Mouse (Mus musculus): Measurements from ENCODE around the gene Aox3. TPM values are rescaled to one million over a fixed set of nuclear protein-coding genes. Genes with fewer than 3 reads are reported as not detected.

Aox3 gene
- total and polyA plus RNA-seq, 3 experiments: 0.08 to 0.43 (median 0.14) TPM

DNA sequence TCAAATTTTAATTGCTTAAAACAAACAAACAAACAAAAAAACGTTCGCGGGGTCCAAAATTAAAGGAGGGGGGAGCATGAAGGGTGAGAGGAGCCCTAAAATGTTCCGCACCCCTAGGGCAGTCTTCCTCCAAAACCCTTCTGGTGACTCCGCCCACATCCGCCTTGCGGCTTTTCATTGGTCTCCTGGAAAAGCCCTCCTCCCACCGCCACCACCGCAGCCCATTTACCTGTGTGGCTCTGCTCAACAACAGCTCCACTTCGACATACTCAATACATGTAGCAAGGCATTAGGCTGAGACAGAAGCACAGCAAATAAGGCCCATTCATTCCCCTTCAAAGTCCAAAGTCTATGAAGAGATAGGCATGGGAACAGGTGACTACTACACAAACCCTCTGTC, 82.6 kb downstream of the Aox3 start:
- Histone ChIP-seq H3K36me3 (replicated peaks in 1 of 2; ENCODE audit: control insufficient read depth in 1 of 2, insufficient read depth in 1 of 2, low read length in 1 of 2) (no peaks in the 10 kb centered on the region), H3K79me2 (replicated peaks; ENCODE audit: control insufficient read depth, extremely low read depth, insufficient read depth, poor library complexity, severe bottlenecking) (no peaks in the 10 kb centered on the region), H3K27me3 (replicated peaks) (no peaks in the 10 kb centered on the region), H3K4me3 (replicated peaks in 1 of 3; ENCODE audit: low read depth in 2 of 3, low read length in 2 of 3, poor library complexity in 1 of 3) (peak overlapping the region in 1 of 3 experiments; percentile 3), H3K9ac (ENCODE audit: insufficient read depth, low read depth) (peak overlapping the region; percentile 61), H3K4me1 (ENCODE audit: control insufficient read depth in 1 of 2, insufficient read depth in 2 of 2) (peaks cover 26 to 52% of the 10 kb centered on the region in 2 experiments), H3K27ac (ENCODE audit: insufficient read depth, low read depth) (peak overlapping the region; percentile 59; the same call in 1 of the 2 replicates), H3K9me3 (replicated peaks; ENCODE audit: low read length) (no peaks in the 10 kb centered on the region), H3K4me2 (ENCODE audit: insufficient read depth, low read depth, poor library complexity, severe bottlenecking) (peak overlapping the region; percentile 95)
- dilution Hi-C loops (cut with MboI; ENCODE audit: extremely low pct_ligation_motif_present, extremely low pct_unique_long_range_greater_than_20kb, low sequenced_read_pairs) (no loop called here), in situ Hi-C loops (cut with MboI; ENCODE audit: low pct_ligation_motif_present, low pct_unique_long_range_greater_than_20kb, low sequenced_read_pairs) (no loop called here)
- TF ChIP-seq MAX (IDR thresholded peaks at IDR 0.05; ENCODE audit: low read length) (no peak), TBP (conservative IDR thresholded peaks at IDR 0.05; ENCODE audit: low read depth, low read length) (peak; percentile 64; the same call in 1 of the 2 replicates), POLR2AphosphoS2 (IDR thresholded peaks at IDR 0.05; ENCODE audit: low read depth, low read length) (0 out of 2 replicates have a peak, but pooled peaks have one; percentile 18), ELF1 (IDR thresholded peaks at IDR 0.05; ENCODE audit: low read depth, low read length) (peak; percentile 27; the same call in 1 of the 2 replicates), EP300 (IDR thresholded peaks at IDR 0.05; ENCODE audit: low read length) (no peak), POLR2A (IDR thresholded peaks at IDR 0.05; ENCODE audit: low read depth, low read length) (peak; percentile 67)
- DNase-seq (ENCODE audit: extremely low read depth): peak; percentile 69

DNA sequence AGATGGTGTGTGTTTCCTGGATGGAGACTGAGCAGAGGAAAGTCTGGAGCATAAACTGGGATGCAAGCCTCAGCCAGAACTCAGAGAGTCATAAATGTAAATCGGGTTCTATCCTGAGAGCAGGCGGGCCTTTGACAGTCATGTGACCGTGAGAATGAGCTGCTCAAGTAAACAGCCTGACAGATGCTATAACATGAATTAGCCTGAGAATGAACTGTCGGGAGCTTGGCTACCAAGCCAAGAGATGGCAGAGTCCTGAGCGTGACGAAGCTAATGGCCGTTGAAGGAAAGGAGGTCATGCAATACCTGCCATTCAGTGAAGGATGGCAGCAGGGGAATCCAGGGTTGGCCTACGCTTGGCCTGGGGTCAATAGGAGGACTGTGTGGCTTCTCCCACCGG, 84.1 kb downstream of the Aox3 start:
- DNase-seq (ENCODE audit: extremely low read depth): no peak
- dilution Hi-C loops (cut with MboI; ENCODE audit: extremely low pct_ligation_motif_present, extremely low pct_unique_long_range_greater_than_20kb, low sequenced_read_pairs): no loop called here
- TF ChIP-seq USF1 (IDR thresholded peaks at IDR 0.05; ENCODE audit: low read depth, low read length): peak; percentile 26
- TF ChIP-seq BHLHE40 (IDR thresholded peaks at IDR 0.05; ENCODE audit: low read depth, low read length): no peak

DNA sequence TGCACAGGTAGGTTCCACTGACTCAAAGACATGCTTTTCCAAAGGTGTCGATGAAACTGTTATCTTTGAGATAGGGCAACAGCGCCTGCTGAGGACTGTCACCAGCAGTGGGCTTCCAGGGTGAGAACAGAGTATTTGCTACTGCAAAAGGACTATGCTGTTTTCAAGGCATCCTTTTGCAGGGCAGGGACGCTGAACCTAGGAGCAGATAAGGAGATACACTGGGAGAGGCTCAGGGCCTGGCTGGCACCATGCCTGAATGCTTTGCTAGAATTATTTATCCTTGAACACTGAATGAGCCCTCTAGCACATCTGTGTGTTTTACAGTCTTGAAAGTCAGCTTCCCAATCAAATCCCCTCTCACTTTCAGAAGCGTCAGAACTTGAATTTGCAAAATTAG, 85.5 kb downstream of the Aox3 start:
- no peak overlapping the region for H3K9ac ChIP-seq (ENCODE audit: insufficient read depth, low read depth)
- no peaks in the 10 kb centered on the region for H3K9me3 ChIP-seq (replicated peaks; ENCODE audit: low read length)
- in situ Hi-C loops (cut with MboI; ENCODE audit: low pct_ligation_motif_present, low pct_unique_long_range_greater_than_20kb, low sequenced_read_pairs): no loop called here
- no peak overlapping the region for H3K4me2 ChIP-seq (ENCODE audit: insufficient read depth, low read depth, poor library complexity, severe bottlenecking)
- H3K36me3 ChIP-seq (replicated peaks in 1 of 2; ENCODE audit: control insufficient read depth in 1 of 2, insufficient read depth in 1 of 2, low read length in 1 of 2): no peaks in the 10 kb centered on the region
- H3K4me3 ChIP-seq (replicated peaks in 1 of 3; ENCODE audit: low read depth in 2 of 3, low read length in 2 of 3, poor library complexity in 1 of 3): no peak overlapping the region
- peaks cover 14 to 37% of the 10 kb centered on the region in 2 experiments for H3K4me1 ChIP-seq (ENCODE audit: control insufficient read depth in 1 of 2, insufficient read depth in 2 of 2)
- no peak for DNase-seq (ENCODE audit: extremely low read depth)
- H3K79me2 ChIP-seq (replicated peaks; ENCODE audit: control insufficient read depth, extremely low read depth, insufficient read depth, poor library complexity, severe bottlenecking): no peaks in the 10 kb centered on the region
- TF ChIP-seq SMC3 (IDR thresholded peaks at IDR 0.05; ENCODE audit: low read depth, low read length) (no peak), CTCF (conservative IDR thresholded peaks at IDR 0.05 in 1 of 2, IDR thresholded peaks at IDR 0.05 in 1 of 2; ENCODE audit: low read depth in 2 of 2, low read length in 2 of 2) (no peak), E2F4 (IDR thresholded peaks at IDR 0.05; ENCODE audit: insufficient replicate concordance, low read depth, low read length) (no peak), ZNF384 (IDR thresholded peaks at IDR 0.05; ENCODE audit: low read depth, low read length) (no peak), POLR2A (IDR thresholded peaks at IDR 0.05; ENCODE audit: low read depth, low read length) (no peak), KAT2A (IDR thresholded peaks at IDR 0.05; ENCODE audit: insufficient replicate concordance, low read length) (no peak), ELF1 (IDR thresholded peaks at IDR 0.05; ENCODE audit: low read depth, low read length) (no peak), JUND (conservative IDR thresholded peaks at IDR 0.05; ENCODE audit: low read depth, low read length) (no peak), JUN (IDR thresholded peaks at IDR 0.05; ENCODE audit: insufficient read depth, low read depth, low read length) (no peak), NELFE (IDR thresholded peaks at IDR 0.05; ENCODE audit: low read depth, low read length) (no peak), CHD2 (IDR thresholded peaks at IDR 0.05; ENCODE audit: low read length) (no peak), ZC3H11A (IDR thresholded peaks at IDR 0.05; ENCODE audit: low read depth, low read length) (no peak), MAFK (IDR thresholded peaks at IDR 0.05; ENCODE audit: insufficient replicate concordance, low read length) (no peak), EP300 (IDR thresholded peaks at IDR 0.05; ENCODE audit: low read length) (no peak), MXI1 (IDR thresholded peaks at IDR 0.05; ENCODE audit: low read depth, low read length) (no peak), MEF2A (IDR thresholded peaks at IDR 0.05; ENCODE audit: borderline replicate concordance, low read depth, low read length) (no peak), RCOR1 (conservative IDR thresholded peaks at IDR 0.05; ENCODE audit: low read depth, low read length) (no peak)
- H3K27ac ChIP-seq (ENCODE audit: insufficient read depth, low read depth): no peak overlapping the region
- H3K27me3 ChIP-seq (replicated peaks): no peaks in the 10 kb centered on the region
- dilution Hi-C loops (cut with MboI; ENCODE audit: extremely low pct_ligation_motif_present, extremely low pct_unique_long_range_greater_than_20kb, low sequenced_read_pairs): no loop called here

More for the DNA sequence above, 84.1 kb downstream of the Aox3 start:
- Histone ChIP-seq H3K27me3 (replicated peaks) (no peaks in the 10 kb centered on the region), H3K4me2 (ENCODE audit: insufficient read depth, low read depth, poor library complexity, severe bottlenecking) (no peak overlapping the region), H3K9me3 (replicated peaks; ENCODE audit: low read length) (no peaks in the 10 kb centered on the region), H3K79me2 (replicated peaks; ENCODE audit: control insufficient read depth, extremely low read depth, insufficient read depth, poor library complexity, severe bottlenecking) (no peaks in the 10 kb centered on the region), H3K9ac (ENCODE audit: insufficient read depth, low read depth) (no peak overlapping the region), H3K27ac (ENCODE audit: insufficient read depth, low read depth) (no peak overlapping the region), H3K4me3 (replicated peaks in 1 of 3; ENCODE audit: low read depth in 2 of 3, low read length in 2 of 3, poor library complexity in 1 of 3) (no peak overlapping the region), H3K36me3 (replicated peaks in 1 of 2; ENCODE audit: control insufficient read depth in 1 of 2, insufficient read depth in 1 of 2, low read length in 1 of 2) (no peaks in the 10 kb centered on the region), H3K4me1 (ENCODE audit: control insufficient read depth in 1 of 2, insufficient read depth in 2 of 2) (peaks cover 16 to 42% of the 10 kb centered on the region in 2 experiments)
- in situ Hi-C loops (cut with MboI; ENCODE audit: low pct_ligation_motif_present, low pct_unique_long_range_greater_than_20kb, low sequenced_read_pairs): no loop called here

Data from CH12.LX (cell line).